Mouse (Mus musculus) E14TG2a.4 (cell line): Measurements from ENCODE around the gene Oxsr1.
A peak's percentile ranks its signal among the peaks of the same experiment; 100 is the strongest.

Experiments
- CTCF ChIP-seq: conservative IDR thresholded peaks from 2 replicates; pipeline ENCODE4 v1.5.1; 2014; ENCODE audit warnings: low read length
- NANOG ChIP-seq: IDR thresholded peaks from 2 replicates; pipeline ENCODE4 v1.6.1; 2014; ENCODE audit warnings: borderline replicate concordance, low read length, mixed read lengths
- POU5F1 ChIP-seq: IDR thresholded peaks from 2 replicates; pipeline ENCODE4 v1.6.1; 2014; ENCODE audit warnings: low read length, borderline replicate concordance

- no peak for TF ChIP-seq CTCF
- TF ChIP-seq NANOG, result peak; percentile 48; the same call in 1 of the 2 replicates
- TF ChIP-seq POU5F1, result no peak
Measured at GRCm38 (mm10) chr9:119340909-119341816, 18.9 kb upstream of the Oxsr1 start, which contains the start of gene Myd88.
